Mouse (Mus musculus) hindbrain, embryonic 10.5 days (tissue): ENCODE measurements around the gene Nxf1. TPM values are rescaled to one million over a fixed set of nuclear protein-coding genes. Genes with fewer than 3 reads are reported as not detected.

Experiments
- DNase-seq: peaks from one replicate; pipeline ENCODE4 v3.0.0-alpha.2; 2017; ENCODE audit warnings: low spot score
- H3K27ac ChIP-seq: fragments of 300-500 bp; sonication (generic); 2 replicates; pipeline ENCODE4 v1.5.1; 2016; ENCODE audit warnings: mild to moderate bottlenecking, moderate library complexity
- H3K27me3 ChIP-seq: fragments of 300-500 bp; sonication (generic); 2 replicates; pipeline ENCODE4 v1.6.1; 2016; ENCODE audit warnings: mild to moderate bottlenecking; ENCODE audit not compliant: poor library complexity, insufficient read depth, severe bottlenecking
- H3K36me3 ChIP-seq: fragments of 300-500 bp; sonication (generic); 2 replicates; pipeline ENCODE4 v1.6.1; 2016; ENCODE audit warnings: mild to moderate bottlenecking, moderate library complexity
- H3K4me1 ChIP-seq: fragments of 300-500 bp; sonication (generic); replicated peaks from 2 replicates; pipeline ENCODE4 v1.6.1; 2016; ENCODE audit warnings: mild to moderate bottlenecking
- H3K4me3 ChIP-seq: fragments of 300-500 bp; sonication (generic); 2 replicates; pipeline ENCODE4 v1.5.1; 2016; ENCODE audit warnings: mild to moderate bottlenecking, moderate library complexity
- H3K9me3 ChIP-seq: fragments of 300-500 bp; sonication (generic); 2 replicates; pipeline ENCODE4 v1.6.1; 2016; ENCODE audit warnings: mild to moderate bottlenecking, moderate library complexity
- WGBS: fragments of 180-500 bp; shearing (Covaris S2); methylation state at CpG from one replicate; pipeline ENCODE4 v1.1.7; 2016; 5-methylcytosine and 5-hydroxymethylcytosine counted together
- polyA plus RNA-seq: library from polyadenylated mRNA; unstranded; fragments of >200 nt; fragmentation: Nextera tagmentation; extraction: Ambion mirVana; gene quantifications from 2 replicates; pipeline ENCODE4 v1.2.1, GENCODE M21; 2016

Nxf1 gene
- polyA plus RNA-seq, 1 experiment from 2014 or later, result 233 TPM

DNA sequence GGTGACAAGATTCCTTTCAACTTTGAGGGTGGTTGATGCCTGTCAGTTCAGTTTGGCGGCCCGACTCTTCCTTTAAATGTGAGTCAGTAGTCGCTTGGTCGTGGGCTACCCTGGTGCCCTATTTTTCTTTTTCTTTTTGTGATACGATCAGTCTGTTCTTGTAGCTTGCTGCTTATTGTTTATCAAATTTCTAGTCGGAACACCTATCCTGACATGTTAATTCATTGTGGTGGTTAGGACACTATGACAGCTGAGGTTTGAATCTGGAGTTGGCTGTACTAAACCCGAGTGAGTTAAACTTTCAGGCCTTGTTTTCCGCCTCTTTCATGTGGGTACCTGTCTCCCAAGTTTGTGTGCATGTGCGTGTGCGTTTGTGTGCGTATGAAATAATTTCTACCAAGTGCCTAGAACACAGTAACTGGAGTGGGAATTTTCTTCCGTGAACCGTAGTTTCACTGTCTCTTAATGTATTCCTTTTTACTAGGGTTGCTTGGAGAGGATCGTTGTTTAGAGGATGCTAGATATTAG is 662 bp downstream of the Nxf1 start:
- 11% methylated on average over 14 of the region's 14 CpGs for WGBS
- no peak for DNase-seq
- Histone ChIP-seq H3K36me3 (peaks cover 46% of the 10 kb centered on the region), H3K27me3 (no peaks in the 10 kb centered on the region), H3K9me3 (no peaks in the 10 kb centered on the region), H3K27ac (peak overlapping the region; percentile 96), H3K4me1 (peaks cover 35% of the 10 kb centered on the region), H3K4me3 (peak overlapping the region; percentile 99)

DNA sequence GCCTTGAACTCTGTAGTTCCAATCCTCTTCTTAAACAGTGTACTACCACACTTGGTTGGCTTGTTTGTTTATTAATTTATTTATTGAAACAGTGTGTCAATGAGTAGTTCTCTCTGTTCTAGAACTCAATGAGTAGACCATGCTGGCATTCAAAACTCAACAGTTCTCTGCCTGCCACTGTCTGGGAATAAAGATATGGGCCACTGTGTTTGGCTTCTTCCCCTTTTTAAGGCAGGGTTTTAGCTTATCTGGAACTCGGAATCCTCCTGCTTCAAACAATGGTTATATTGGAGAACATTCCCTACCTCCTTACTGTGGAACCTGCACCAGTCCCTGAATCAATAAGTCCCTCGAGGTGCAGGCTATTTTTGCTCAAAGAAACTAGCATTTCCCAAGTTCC is 2.0 kb downstream of the Nxf1 start:
- WGBS, result 93% methylated on average over 2 of the region's 2 CpGs
- peaks cover 46% of the 10 kb centered on the region for H3K36me3 ChIP-seq
- no peak overlapping the region for H3K27ac ChIP-seq
- H3K9me3 ChIP-seq, result no peaks in the 10 kb centered on the region
- H3K27me3 ChIP-seq, result no peaks in the 10 kb centered on the region
- 0 out of 2 replicates have a peak overlapping the region, but pooled peaks have one; percentile 99 for H3K4me3 ChIP-seq
- DNase-seq, result no peak
- H3K4me1 ChIP-seq, result peaks cover 35% of the 10 kb centered on the region

DNA sequence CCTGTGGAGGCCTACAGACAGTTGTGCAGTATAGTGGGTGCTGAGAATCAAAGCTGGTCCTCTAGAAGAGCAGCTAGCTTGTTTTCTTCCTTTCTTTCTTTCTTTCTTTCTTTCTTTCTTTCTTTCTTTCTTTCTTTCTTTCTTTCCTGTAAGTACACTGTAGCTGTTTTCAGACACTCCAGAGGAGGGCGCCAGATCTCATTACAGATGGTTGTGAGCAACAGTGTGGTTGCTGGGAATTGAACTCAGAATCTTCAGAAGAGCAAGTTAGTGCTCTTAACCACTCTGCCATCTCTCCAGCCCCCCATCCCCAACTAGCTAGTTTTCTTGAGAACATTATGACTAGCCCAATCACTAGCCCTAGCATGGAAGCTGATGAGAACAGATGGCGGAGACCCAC is 3.9 kb downstream of the Nxf1 start:
- WGBS, result 87% methylated on average over 2 of the region's 2 CpGs
- Histone ChIP-seq H3K4me3 (no peak overlapping the region), H3K9me3 (peaks cover 10% of the 10 kb centered on the region), H3K27me3 (no peaks in the 10 kb centered on the region), H3K4me1 (peaks cover 30% of the 10 kb centered on the region), H3K27ac (no peak overlapping the region), H3K36me3 (peaks cover 47% of the 10 kb centered on the region)
- DNase-seq, result no peak

DNA sequence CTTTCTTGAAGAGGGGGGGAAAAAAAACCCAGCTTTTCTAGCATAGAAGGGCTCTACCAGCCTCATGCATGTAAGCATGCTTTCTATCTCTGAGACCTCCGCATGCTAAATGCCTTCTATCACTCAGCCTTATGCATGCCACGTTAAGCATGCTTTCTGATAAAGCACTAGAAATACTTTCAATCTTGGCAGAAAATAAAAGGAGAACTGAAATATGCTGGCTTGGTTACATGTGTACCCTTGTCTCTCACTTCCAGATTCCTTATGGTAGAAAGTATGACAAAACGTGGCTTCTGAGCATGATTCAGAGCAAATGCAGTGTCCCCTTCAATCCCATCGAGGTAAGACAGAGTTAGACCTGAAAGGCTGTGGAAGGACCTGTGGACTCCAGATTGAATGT is 6.4 kb downstream of the Nxf1 start:
- Histone ChIP-seq H3K4me1 (peaks cover 7% of the 10 kb centered on the region), H3K9me3 (peaks cover 11% of the 10 kb centered on the region), H3K27me3 (no peaks in the 10 kb centered on the region), H3K36me3 (peaks cover 69% of the 10 kb centered on the region), H3K4me3 (no peak overlapping the region), H3K27ac (no peak overlapping the region)
- no peak for DNase-seq
- WGBS, result 92% methylated on average over 4 of the region's 4 CpGs

DNA sequence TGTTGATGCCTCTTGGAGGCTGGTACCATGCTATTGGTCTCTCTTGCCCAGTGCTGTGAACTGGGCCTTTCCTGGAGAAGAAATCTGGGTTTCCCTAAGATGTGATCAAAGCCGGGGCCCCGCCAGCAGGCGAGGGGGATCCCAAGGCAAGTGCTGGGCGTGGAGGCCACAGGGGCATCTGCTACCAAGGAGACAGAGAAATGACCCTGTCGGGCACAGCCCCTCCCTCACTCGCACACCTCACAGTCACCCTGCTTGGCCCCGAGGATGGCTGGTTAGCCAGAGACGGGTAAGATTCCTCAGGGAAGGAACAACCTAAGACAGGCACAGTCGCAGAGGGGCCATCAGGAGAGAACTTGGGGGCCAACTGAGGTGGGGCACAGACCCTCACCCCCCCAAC is 8.7 kb downstream of the Nxf1 start:
- H3K36me3 ChIP-seq, result peaks cover 92% of the 10 kb centered on the region
- no peak for DNase-seq
- WGBS, result 96% methylated on average over 9 of the region's 9 CpGs
- peaks cover 5% of the 10 kb centered on the region for H3K4me1 ChIP-seq
- H3K27me3 ChIP-seq, result no peaks in the 10 kb centered on the region
- no peak overlapping the region for H3K4me3 ChIP-seq
- peaks cover 11% of the 10 kb centered on the region for H3K9me3 ChIP-seq
- H3K27ac ChIP-seq, result no peak overlapping the region

DNA sequence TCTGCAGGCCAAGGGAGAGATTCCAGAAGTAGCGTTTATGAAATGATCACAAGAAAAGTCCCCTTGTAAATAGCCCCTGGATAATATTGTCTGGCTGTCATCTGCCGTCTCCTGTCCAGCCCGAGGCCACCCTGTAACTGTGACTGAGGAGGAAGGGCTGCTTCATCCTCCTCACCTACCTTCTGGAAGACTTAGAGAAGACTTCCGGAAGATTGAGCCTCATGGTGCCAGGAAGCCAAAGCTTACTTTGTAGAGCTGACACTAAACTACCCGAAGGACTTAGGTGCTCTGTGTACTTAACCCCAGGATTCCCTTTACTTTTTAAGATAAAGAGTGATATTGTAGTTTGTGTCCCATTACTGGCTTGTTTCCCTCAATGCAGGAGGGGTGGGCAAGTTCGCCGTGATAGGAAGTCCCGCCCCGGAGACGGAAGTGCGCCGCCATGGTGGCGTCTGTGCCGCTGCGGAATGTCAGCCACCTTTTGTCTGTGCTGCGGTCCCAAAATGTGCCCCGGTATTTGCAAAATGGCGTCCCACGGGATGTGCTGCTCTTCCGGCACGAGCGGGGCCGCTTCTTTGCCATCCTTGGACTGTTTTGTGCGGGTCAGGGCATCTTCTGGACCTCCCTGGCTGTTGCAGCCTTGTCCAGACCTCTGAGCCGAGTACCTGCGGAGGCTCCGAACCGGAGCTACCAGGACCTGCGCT is 13.8 kb downstream of the Nxf1 start, which contains the start of gene Tmem223:
Gene Tmem223 (plus strand): TSS at position 430 of the 704 bp plus-strand sequence.
- Histone ChIP-seq H3K36me3 (peaks cover 78% of the 10 kb centered on the region), H3K27ac (peak within 1 kb of the TSS; percentile 98), H3K4me3 (peak within 1 kb of the TSS; percentile 92), H3K4me1 (peaks cover 41% of the 10 kb centered on the region), H3K9me3 (peaks cover 1% of the 10 kb centered on the region; the same call in 1 of the 2 replicates), H3K27me3 (no peaks in the 10 kb centered on the region)
- DNase-seq, result peak; percentile 83
- WGBS, result 21% methylated on average over 29 of the region's 29 CpGs

DNA sequence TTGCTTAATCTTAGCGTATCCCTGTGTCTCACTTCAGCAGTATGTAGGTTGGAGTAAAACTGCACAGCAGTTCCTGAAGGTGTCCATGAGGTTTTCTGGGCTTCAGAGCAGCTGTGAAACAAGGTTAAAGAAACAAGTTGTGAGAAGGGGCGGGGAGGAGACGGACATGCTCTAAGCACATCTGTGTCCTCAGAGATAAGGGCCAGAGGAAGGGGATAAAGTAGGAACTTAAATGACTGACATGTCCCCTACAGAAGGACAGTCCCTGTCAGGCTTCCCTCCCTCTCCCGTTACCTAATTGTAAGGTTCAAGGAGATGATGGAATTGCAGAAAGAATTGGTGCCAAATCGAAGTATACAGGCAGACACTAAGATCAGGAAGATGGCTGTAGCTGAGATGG is 16.1 kb downstream of the Nxf1 start:
- Histone ChIP-seq H3K27me3 (no peaks in the 10 kb centered on the region), H3K4me3 (peak overlapping the region; percentile 77), H3K27ac (peak overlapping the region; percentile 98), H3K4me1 (peaks cover 47% of the 10 kb centered on the region), H3K9me3 (no peaks in the 10 kb centered on the region), H3K36me3 (peaks cover 63% of the 10 kb centered on the region)
- DNase-seq, result no peak
- WGBS, result 87% methylated on average over 5 of the region's 5 CpGs

DNA sequence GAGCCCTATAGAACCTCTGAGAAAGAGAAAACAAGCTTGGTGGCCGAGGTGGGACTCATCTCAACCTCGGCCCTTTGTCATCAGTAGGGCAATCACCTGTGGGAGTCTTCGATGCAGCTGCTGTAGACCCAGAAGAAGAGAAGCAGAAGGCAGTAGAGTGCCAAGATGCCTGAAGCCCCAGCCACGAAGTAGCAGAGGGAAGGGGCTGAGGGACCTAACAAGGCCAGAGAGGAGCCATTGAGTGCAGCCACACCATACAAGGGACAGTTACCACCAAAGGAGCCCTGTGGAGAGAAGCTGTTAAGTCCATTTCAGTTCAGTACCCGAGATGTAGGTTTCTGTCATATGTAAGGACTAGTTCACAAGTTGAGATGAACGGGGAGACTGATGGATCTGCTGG is 16.5 kb downstream of the Nxf1 start:
- no peak for DNase-seq
- Histone ChIP-seq H3K36me3 (peaks cover 63% of the 10 kb centered on the region), H3K4me1 (peaks cover 47% of the 10 kb centered on the region), H3K4me3 (peak overlapping the region; percentile 77), H3K9me3 (no peaks in the 10 kb centered on the region), H3K27me3 (no peaks in the 10 kb centered on the region), H3K27ac (peak overlapping the region; percentile 98)
- 59% methylated on average over 6 of the region's 6 CpGs for WGBS

DNA sequence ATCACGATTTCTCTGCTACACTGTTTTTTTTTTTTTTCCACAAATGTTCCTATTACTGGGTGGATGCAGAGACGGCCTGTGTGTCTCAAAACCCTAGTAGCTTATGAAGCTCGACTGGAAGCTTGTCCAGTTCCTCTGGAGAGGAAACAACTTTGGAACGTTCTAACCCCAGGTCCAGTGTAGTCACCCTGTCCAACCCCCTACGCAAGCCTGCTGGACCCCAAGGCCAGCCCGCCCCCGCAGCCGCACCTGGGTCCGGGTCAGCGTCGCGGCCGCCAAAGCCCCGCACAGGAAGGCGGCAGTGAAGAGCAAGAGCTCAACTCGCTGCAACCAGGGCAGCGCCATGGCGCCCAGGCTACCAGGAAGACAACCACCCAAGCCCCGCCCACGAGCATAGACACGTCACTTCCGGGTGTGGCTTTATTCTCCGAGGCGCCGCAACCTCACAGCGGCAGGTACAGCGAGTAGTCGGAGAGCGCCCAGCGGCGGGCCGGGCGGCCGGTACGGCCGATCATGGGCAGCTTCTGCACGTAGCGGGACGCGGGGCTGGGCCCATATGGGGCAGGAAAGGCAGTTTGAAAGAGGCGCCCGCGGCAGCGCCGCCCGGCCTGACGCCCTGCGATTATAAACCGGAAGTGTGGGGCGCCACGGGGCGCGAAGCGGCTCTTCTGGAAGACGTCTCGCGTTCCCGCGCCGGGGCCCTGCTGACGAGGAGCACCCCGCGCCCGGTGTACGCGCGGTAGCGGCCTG is 17.4 kb downstream of the Nxf1 start, which contains the start of gene Tmem179b:
Gene Tmem179b (minus strand): TSS at position 382 of the 750 bp plus-strand sequence.
- Histone ChIP-seq H3K4me1 (peaks cover 47% of the 10 kb centered on the region), H3K27me3 (no peaks in the 10 kb centered on the region), H3K27ac (peak within 1 kb of the TSS; percentile 98), H3K36me3 (peaks cover 61% of the 10 kb centered on the region), H3K4me3 (peak within 1 kb of the TSS; percentile 77), H3K9me3 (no peaks in the 10 kb centered on the region)
- DNase-seq, result peak; percentile 97
- WGBS, result under 1% methylated on average over 68 of the region's 68 CpGs

DNA sequence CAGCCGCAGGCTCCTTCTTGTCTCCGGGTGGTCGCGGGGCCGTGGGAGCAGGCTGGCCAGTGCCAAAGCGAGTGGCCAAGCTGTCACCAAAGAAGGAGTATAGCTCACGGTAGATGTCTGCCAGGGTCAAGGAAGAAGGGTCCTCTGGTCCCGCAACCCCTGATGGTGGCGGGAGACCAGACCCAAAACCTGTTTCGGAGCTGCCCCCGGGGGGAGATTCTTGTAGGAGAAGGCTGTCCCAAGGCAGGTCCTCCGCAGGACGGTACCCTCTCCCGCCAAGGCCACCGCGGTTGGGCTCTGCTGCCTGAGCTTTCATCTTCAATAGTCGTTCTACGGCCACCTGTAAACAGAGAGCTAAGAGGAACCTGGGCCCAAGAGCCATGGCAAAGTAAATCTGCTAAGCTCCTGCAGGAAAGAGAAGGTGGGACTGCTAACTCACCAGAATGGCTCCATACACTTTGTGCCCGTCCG is 18.1 kb downstream of the Nxf1 start:
- DNase-seq, result no peak
- Histone ChIP-seq H3K36me3 (peaks cover 59% of the 10 kb centered on the region), H3K4me1 (peaks cover 47% of the 10 kb centered on the region), H3K27ac (peak overlapping the region; percentile 98), H3K9me3 (no peaks in the 10 kb centered on the region), H3K27me3 (no peaks in the 10 kb centered on the region), H3K4me3 (peak overlapping the region; percentile 77)
- 6% methylated on average over 20 of the region's 20 CpGs for WGBS

DNA sequence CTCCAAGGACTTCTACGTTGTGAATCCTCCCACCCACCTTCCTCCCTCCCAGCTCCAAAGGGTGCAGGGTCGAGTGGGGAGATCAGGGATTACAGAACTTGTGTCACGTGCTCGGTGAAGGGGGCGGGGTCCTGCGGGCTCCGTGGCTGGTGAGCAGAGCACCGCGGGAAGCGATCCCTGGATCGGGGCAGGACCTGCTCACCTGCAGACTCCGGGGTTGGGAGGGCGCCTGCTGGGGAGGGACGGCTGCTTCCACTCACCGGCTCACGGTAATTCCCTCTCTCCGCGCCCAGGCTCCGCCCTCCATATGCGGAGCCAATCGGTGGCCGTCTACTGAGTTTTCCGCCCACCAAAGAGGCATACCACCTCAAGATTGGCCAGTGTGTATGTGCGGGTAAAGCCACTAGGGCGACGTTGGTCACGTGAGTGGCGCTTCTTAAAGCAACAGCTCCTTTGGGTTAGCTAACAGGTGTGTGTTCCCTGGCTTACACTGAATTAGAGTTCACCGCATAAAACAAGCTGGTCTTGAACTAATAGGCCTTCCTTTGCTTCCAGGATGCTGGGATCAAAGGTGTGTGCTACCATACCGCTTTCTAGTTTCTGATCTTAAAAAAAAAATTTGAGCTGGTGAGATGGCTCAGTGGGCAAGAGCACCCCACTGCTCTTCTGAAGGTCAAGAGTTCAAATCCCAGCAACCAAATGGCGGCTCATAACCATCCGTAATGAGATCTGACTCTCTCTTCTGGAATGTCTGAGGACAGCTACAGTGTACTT is 29.3 kb downstream of the Nxf1 start, which contains the start of gene Taf6l:
Gene Taf6l (minus strand): TSS at position 410 of the 774 bp plus-strand sequence.
- H3K27ac ChIP-seq, result peak within 1 kb of the TSS; percentile 93

DNA sequence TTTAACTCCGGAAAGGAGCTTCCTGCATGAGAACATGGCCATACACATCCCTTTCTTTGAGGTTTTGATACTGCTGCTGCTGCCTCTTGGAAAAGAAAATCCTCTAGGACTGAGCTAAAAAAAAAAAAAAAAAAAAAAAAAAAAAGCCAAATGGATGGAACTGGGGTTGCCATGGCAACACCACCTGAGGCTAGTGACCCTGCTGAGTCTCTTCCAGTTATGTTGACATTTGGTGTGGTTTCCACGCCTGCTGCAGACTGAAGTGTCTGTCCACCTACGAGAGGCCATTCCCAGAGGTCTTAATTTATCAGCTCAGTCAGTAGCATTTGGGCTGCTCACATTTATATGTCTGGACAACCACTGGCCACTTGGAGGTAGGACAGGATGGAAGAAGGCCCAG is 31.6 kb downstream of the Nxf1 start:
- no peak overlapping the region for H3K4me3 ChIP-seq
- 24% methylated on average over 3 of the region's 3 CpGs for WGBS
- H3K9me3 ChIP-seq, result peaks cover 2% of the 10 kb centered on the region; the same call in 1 of the 2 replicates
- peaks cover 40% of the 10 kb centered on the region for H3K36me3 ChIP-seq
- H3K4me1 ChIP-seq, result peaks cover 23% of the 10 kb centered on the region
- DNase-seq, result peak; percentile 18
- H3K27ac ChIP-seq, result no peak overlapping the region
- H3K27me3 ChIP-seq, result no peaks in the 10 kb centered on the region

More for the DNA sequence above, 29.3 kb downstream of the Nxf1 start, which contains the start of gene Taf6l:
- Histone ChIP-seq H3K27me3 (no peaks in the 10 kb centered on the region), H3K36me3 (peaks cover 45% of the 10 kb centered on the region), H3K9me3 (no peaks in the 10 kb centered on the region), H3K4me1 (peaks cover 23% of the 10 kb centered on the region), H3K4me3 (peak within 1 kb of the TSS; percentile 84)
- DNase-seq, result peak; percentile 91
- WGBS, result under 1% methylated on average over 32 of the region's 32 CpGs
